Mouse (Mus musculus): ENCODE results near the gene Synrg.

DNA sequence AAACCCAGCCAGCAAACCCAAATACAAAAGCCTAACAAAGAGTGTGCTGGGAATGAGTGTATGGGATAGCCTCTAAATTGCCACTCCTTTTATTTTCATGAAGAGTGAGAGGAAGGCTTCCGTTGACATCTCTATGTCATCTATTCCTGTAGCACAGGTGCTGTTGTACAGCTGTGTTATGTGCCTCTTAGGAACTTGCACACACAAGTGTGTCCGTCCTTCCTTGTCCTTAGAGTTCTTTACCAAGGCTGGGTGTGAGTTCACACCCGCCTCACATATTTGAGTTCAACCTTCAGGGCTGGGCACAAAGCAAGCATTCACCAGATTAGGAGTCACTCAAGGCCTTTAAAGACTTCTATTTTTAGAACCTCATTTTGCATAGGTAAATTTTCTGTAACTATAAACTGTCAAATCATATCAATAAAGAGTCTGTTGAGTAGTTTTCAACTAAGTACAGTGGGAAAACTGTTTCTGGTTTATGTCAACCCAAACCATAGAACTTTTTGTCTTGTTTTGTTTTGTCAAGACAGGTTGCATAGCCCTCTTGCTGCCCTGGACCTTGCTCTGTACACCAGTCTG is 99.5 kb downstream of the Synrg start:
- TF ChIP-seq POLR2A (IDR thresholded peaks at IDR 0.05; ENCODE audit: extremely low read depth, insufficient read depth, low read length) (no peak), CTCF (IDR thresholded peaks at IDR 0.05; ENCODE audit: low read depth, low read length) (no peak)

All from liver, adult 2 months (tissue).